Mouse (Mus musculus): ENCODE data around the gene Cox11. TPM values are rescaled to one million over a fixed set of nuclear protein-coding genes. Genes with fewer than 3 reads are reported as not detected.

Cox11 gene
- 23.6 and 28.4 TPM in 2 replicates for polyA plus RNA-seq (2015; fragmentation: Nextera tagmentation; extraction: Ambion mirVana)

GRCm38 (mm10) chr11:90637440-90638311 lies at the start of gene Cox11, which contains the start of gene Stxbp4:
Gene Cox11, plus strand, starts transcription at chr11:90638173.
Gene Stxbp4, minus strand, starts transcription at chr11:90638084.
- Histone ChIP-seq H3K4me3 (ENCODE audit: low read depth, low read length) (peak within 1 kb of the TSS; percentile 97), H3K4me2 (replicated peaks; ENCODE audit: low read depth) (peak within 1 kb of the TSS; percentile 66), H3K4me1 (replicated peaks; ENCODE audit: control insufficient read depth, insufficient read depth) (no peaks in the 10 kb centered on the region), H3K36me3 (ENCODE audit: control insufficient read depth, insufficient read depth, low read length) (no peaks in the 10 kb centered on the region), H3K9ac (ENCODE audit: low read length) (peak within 1 kb of the TSS; percentile 90), H3K27ac (replicated peaks) (peak within 1 kb of the TSS; percentile 87), H3K9me3 (ENCODE audit: control insufficient read depth, low read length) (no peaks in the 10 kb centered on the region), H3K27me3 (ENCODE audit: control insufficient read depth, insufficient read depth, low read length) (no peaks in the 10 kb centered on the region)
- DNase-seq (ENCODE audit: low spot score) (peak; percentile 93), ATAC-seq (ENCODE audit: low FRiP score, low TSS enrichment) (peak; percentile 96)
- whole genome bisulfite sequencing, result under 1% methylated on average over 48 of the region's 48 CpGs
- TF ChIP-seq CTCF (IDR thresholded peaks at IDR 0.05; ENCODE audit: low read depth), result peak; percentile 65
- peak; percentile 100 for TF ChIP-seq EP300 (optimal IDR thresholded peaks at IDR 0.05)

GRCm38 (mm10) chr11:90590996-90591395 lies 47.0 kb upstream of the Cox11 start:
- no peak overlapping the region for H3K4me2 ChIP-seq (replicated peaks; ENCODE audit: low read depth)
- no peaks in the 10 kb centered on the region for H3K36me3 ChIP-seq (ENCODE audit: control insufficient read depth, insufficient read depth, low read length)
- no peak for DNase-seq (ENCODE audit: low spot score)
- no peaks in the 10 kb centered on the region for H3K27me3 ChIP-seq (ENCODE audit: control insufficient read depth, insufficient read depth, low read length)
- no peaks in the 10 kb centered on the region for H3K4me1 ChIP-seq (replicated peaks; ENCODE audit: control insufficient read depth, insufficient read depth)
- no peak overlapping the region for H3K9ac ChIP-seq (ENCODE audit: low read length)
- H3K4me3 ChIP-seq (ENCODE audit: low read depth, low read length), result no peak overlapping the region
- TF ChIP-seq CTCF (IDR thresholded peaks at IDR 0.05; ENCODE audit: low read depth) (no peak), EP300 (optimal IDR thresholded peaks at IDR 0.05) (no peak)
- 87% methylated on average over 1 of the region's 1 CpGs for WGBS
- no peak for ATAC-seq (ENCODE audit: low FRiP score, low TSS enrichment)
- H3K9me3 ChIP-seq (ENCODE audit: control insufficient read depth, low read length), result no peaks in the 10 kb centered on the region
- H3K27ac ChIP-seq (replicated peaks), result no peak overlapping the region

- Histone ChIP-seq H3K9ac (ENCODE audit: low read length) (no peak overlapping the region), H3K4me2 (replicated peaks; ENCODE audit: low read depth) (no peak overlapping the region), H3K27ac (replicated peaks) (no peak overlapping the region), H3K9me3 (ENCODE audit: control insufficient read depth, low read length) (no peaks in the 10 kb centered on the region), H3K36me3 (ENCODE audit: control insufficient read depth, insufficient read depth, low read length) (no peaks in the 10 kb centered on the region), H3K4me1 (replicated peaks; ENCODE audit: control insufficient read depth, insufficient read depth) (no peaks in the 10 kb centered on the region), H3K27me3 (ENCODE audit: control insufficient read depth, insufficient read depth, low read length) (no peaks in the 10 kb centered on the region), H3K4me3 (ENCODE audit: low read depth, low read length) (no peak overlapping the region)
- DNase-seq (ENCODE audit: low spot score) (no peak), ATAC-seq (ENCODE audit: low FRiP score, low TSS enrichment) (no peak)
- TF ChIP-seq CTCF (IDR thresholded peaks at IDR 0.05; ENCODE audit: low read depth) (no peak), EP300 (optimal IDR thresholded peaks at IDR 0.05) (no peak)
- WGBS, result 85% methylated on average over 1 of the region's 1 CpGs
Measured at GRCm38 (mm10) chr11:90595826-90596225, 42.1 kb upstream of the Cox11 start.

- ATAC-seq (ENCODE audit: low FRiP score, low TSS enrichment), result no peak
- Histone ChIP-seq H3K9me3 (ENCODE audit: control insufficient read depth, low read length) (no peaks in the 10 kb centered on the region), H3K9ac (ENCODE audit: low read length) (no peak overlapping the region), H3K36me3 (ENCODE audit: control insufficient read depth, insufficient read depth, low read length) (no peaks in the 10 kb centered on the region), H3K27ac (replicated peaks) (no peak overlapping the region), H3K4me1 (replicated peaks; ENCODE audit: control insufficient read depth, insufficient read depth) (no peaks in the 10 kb centered on the region), H3K27me3 (ENCODE audit: control insufficient read depth, insufficient read depth, low read length) (no peaks in the 10 kb centered on the region), H3K4me2 (replicated peaks; ENCODE audit: low read depth) (no peak overlapping the region), H3K4me3 (ENCODE audit: low read depth, low read length) (no peak overlapping the region)
- no peak for DNase-seq (ENCODE audit: low spot score)
- no peak for TF ChIP-seq CTCF (IDR thresholded peaks at IDR 0.05; ENCODE audit: low read depth)
- TF ChIP-seq EP300 (optimal IDR thresholded peaks at IDR 0.05), result no peak
- 46% methylated on average over 2 of the region's 2 CpGs for WGBS
Measured at GRCm38 (mm10) chr11:90603066-90603465, 34.9 kb upstream of the Cox11 start.

- Histone ChIP-seq H3K27ac (replicated peaks) (no peak overlapping the region), H3K4me2 (replicated peaks; ENCODE audit: low read depth) (no peak overlapping the region), H3K9me3 (ENCODE audit: control insufficient read depth, low read length) (no peaks in the 10 kb centered on the region), H3K4me1 (replicated peaks; ENCODE audit: control insufficient read depth, insufficient read depth) (no peaks in the 10 kb centered on the region), H3K4me3 (ENCODE audit: low read depth, low read length) (no peak overlapping the region), H3K36me3 (ENCODE audit: control insufficient read depth, insufficient read depth, low read length) (no peaks in the 10 kb centered on the region; the same call in 1 of the 2 replicates), H3K9ac (ENCODE audit: low read length) (no peak overlapping the region), H3K27me3 (ENCODE audit: control insufficient read depth, insufficient read depth, low read length) (no peaks in the 10 kb centered on the region)
- TF ChIP-seq EP300 (optimal IDR thresholded peaks at IDR 0.05), result no peak
- no peak for TF ChIP-seq CTCF (IDR thresholded peaks at IDR 0.05; ENCODE audit: low read depth)
- no peak for ATAC-seq (ENCODE audit: low FRiP score, low TSS enrichment)
- DNase-seq (ENCODE audit: low spot score), result no peak
Measured at GRCm38 (mm10) chr11:90612118-90612517, 25.9 kb upstream of the Cox11 start.

- H3K9ac ChIP-seq (ENCODE audit: low read length), result no peak overlapping the region
- no peak overlapping the region for H3K27ac ChIP-seq (replicated peaks)
- no peak overlapping the region for H3K4me3 ChIP-seq (ENCODE audit: low read depth, low read length)
- no peaks in the 10 kb centered on the region for H3K9me3 ChIP-seq (ENCODE audit: control insufficient read depth, low read length)
- no peaks in the 10 kb centered on the region for H3K36me3 ChIP-seq (ENCODE audit: control insufficient read depth, insufficient read depth, low read length)
- TF ChIP-seq EP300 (optimal IDR thresholded peaks at IDR 0.05), result no peak
- 77% methylated on average over 6 of the region's 6 CpGs for WGBS
- H3K27me3 ChIP-seq (ENCODE audit: control insufficient read depth, insufficient read depth, low read length), result no peaks in the 10 kb centered on the region
- ATAC-seq (ENCODE audit: low FRiP score, low TSS enrichment) (no peak), DNase-seq (ENCODE audit: low spot score) (no peak)
- H3K4me2 ChIP-seq (replicated peaks; ENCODE audit: low read depth), result no peak overlapping the region
- no peaks in the 10 kb centered on the region for H3K4me1 ChIP-seq (replicated peaks; ENCODE audit: control insufficient read depth, insufficient read depth)
Measured at GRCm38 (mm10) chr11:90614743-90615142, 23.2 kb upstream of the Cox11 start.

Data from stomach, postnatal 0 days (tissue).